In genomic region chr14:26316246-26316730, GRCm38 (mm10) we compare ENCODE assay signal across 22 mouse cellular contexts. TPM values are rescaled to one million over a fixed set of nuclear protein-coding genes. Genes with fewer than 3 reads are reported as not detected.
"Had no signal": no experiment of that assay in that cellular context is flagged by ENCODE, and none has a peak within 500 bp of the region (broad histone marks: within the 10 kb centered on the region; RNA-seq: fewer than 3 reads in every experiment).

No protein-coding gene starts in this region.

- H3K36me3 ChIP-seq: limb, embryonic 10.5 days; limb, embryonic 13.5 days; liver, embryonic 13.5 days had no signal

- H3K27ac ChIP-seq: kidney, postnatal 0 days; layer of hippocampus, adult 2 months; limb, embryonic 10.5 days; limb, embryonic 13.5 days; liver, embryonic 13.5 days; stomach, postnatal 0 days had no signal

- H3K9ac ChIP-seq: limb, embryonic 13.5 days; liver, embryonic 13.5 days; lung, embryonic 14.5 days had no signal

- H3K4me1 ChIP-seq: limb, embryonic 13.5 days; liver, embryonic 13.5 days had no signal

- DNase-seq: kidney, adult 2 months; kidney, postnatal 25 days; layer of hippocampus, adult 9-11 months; liver, embryonic 13.5 days; lung, embryonic 14.5 days; midbrain, embryonic 14.5 days; right cerebral cortex, postnatal 4 days; thymus, adult 2 months; thymus, postnatal 14 days; thymus, postnatal 4 days had no signal

- H3K4me2 ChIP-seq: limb, embryonic 13.5 days; liver, embryonic 13.5 days; lung, embryonic 14.5 days; midbrain, embryonic 11.5 days had no signal

- H3K9me3 ChIP-seq: limb, embryonic 10.5 days; limb, embryonic 13.5 days; liver, embryonic 13.5 days had no signal

- H3K4me3 ChIP-seq: layer of hippocampus, adult 2 months; limb, embryonic 10.5 days; limb, embryonic 13.5 days; liver, embryonic 13.5 days had no signal

- H3K27me3 ChIP-seq: limb, embryonic 13.5 days; liver, embryonic 13.5 days had no signal

RNA-seq across cellular contexts. Expression of gene Duxbl3, which starts 58.5 kb away (rescaled TPM):
- total RNA-seq: left cerebral cortex, postnatal 25 days; liver, adult 2 months; megakaryocyte progenitor cell, adult 5-6 weeks; megakaryocyte-erythroid progenitor cell, adult 5-6 weeks had no signal
- polyA plus RNA-seq: kidney, adult 2 months; kidney, embryonic 14.5 days; liver, adult 2 months; liver, embryonic 13.5 days; liver, embryonic 16.5 days had no signal
